ENCODE assay signal across 8 mouse cellular contexts in genomic region chr4:128971065-128971694, GRCm38 (mm10). TPM values are rescaled to one million over a fixed set of nuclear protein-coding genes. Genes with fewer than 3 reads are reported as not detected.
A peak's percentile ranks its signal among the peaks of the same experiment; 100 is the strongest.
DNase-seq lines count a peak whose midpoint lies in the region; ATAC-seq and TF ChIP-seq lines count a peak whose summit lies in the region.

No protein-coding gene starts in this region.

- H3K4me3 ChIP-seq in heart, embryonic 11.5 days (ENCODE audit: low read depth, low read length): no peak overlapping the region
- no peak overlapping the region for H3K4me3 ChIP-seq in left cerebral cortex, adult 2 months

- no peak overlapping the region for H3K4me2 ChIP-seq in heart, embryonic 11.5 days

- peak; percentile 95 for DNase-seq in heart, adult 11 months
- DNase-seq in adrenal gland, postnatal 25 days: peak; percentile 85
- DNase-seq in embryo, embryonic 9.5 days (ENCODE audit: extremely low spot score): peak; percentile 73
- DNase-seq in heart, postnatal 36 days: peak; percentile 72 to 87
- DNase-seq in left cerebral cortex, adult 2 months (ENCODE audit: extremely low spot score in 1 of 2, low spot score in 2 of 2): peak; percentile 57 to 67
- peak; percentile 82 for DNase-seq in mesoderm, embryonic 11.5 days (ENCODE audit: low read depth, low spot score)
- DNase-seq in spleen, postnatal 4 days (ENCODE audit: low spot score in 2 of 2): peak; percentile 74 to 93

- no peak overlapping the region for H3K27ac ChIP-seq in heart, embryonic 11.5 days (ENCODE audit: low read depth, low read length)
- no peak overlapping the region for H3K27ac ChIP-seq in left cerebral cortex, adult 2 months

- H3K9ac ChIP-seq in heart, embryonic 11.5 days (ENCODE audit: low read depth, low read length): no peak overlapping the region

- peak; percentile 90 for TF ChIP-seq CTCF in left cerebral cortex, adult 2 months (IDR thresholded peaks at IDR 0.05)

- ATAC-seq in heart, embryonic 11.5 days (replicated peaks; ENCODE audit: insufficient number of reproducible peaks, low FRiP score, low TSS enrichment): no peak

- intact Hi-C loops in heart, postnatal 36 days (cut with DNase I): loop anchor here (1.0 kb wide), 2 partner anchors 111 to 115 kb away; no protein-coding TSS in a partner anchor
- intact Hi-C loops in left cerebral cortex, adult 2 months (cut with DNase I): loop anchor here (1.0 kb wide), 2 partner anchors 111 to 115 kb away; no protein-coding TSS in a partner anchor

- WGBS in heart, embryonic 11.5 days (ENCODE audit: insufficient replicate concordance): 41% methylated on average over 14 of the region's 14 CpGs

- no peaks in the 10 kb centered on the region; the same call in 1 of the 2 replicates for H3K27me3 ChIP-seq in heart, embryonic 11.5 days (ENCODE audit: control insufficient read depth, insufficient read depth, low read length)

- H3K36me3 ChIP-seq in heart, embryonic 11.5 days (ENCODE audit: control insufficient read depth, insufficient read depth, low read length): no peaks in the 10 kb centered on the region

- no peaks in the 10 kb centered on the region for H3K9me3 ChIP-seq in heart, embryonic 11.5 days (replicated peaks; ENCODE audit: control insufficient read depth, low read length)

- H3K4me1 ChIP-seq in heart, embryonic 11.5 days (ENCODE audit: control insufficient read depth, insufficient read depth, low read length): peaks cover 2% of the 10 kb centered on the region; the same call in 1 of the 2 replicates

RNA-seq across cellular contexts. Expression of gene Azin2, which starts 8.9 kb away (rescaled TPM):
- polyA plus RNA-seq in heart, embryonic 11.5 days (2014; fragmentation: Nextera tagmentation; extraction: Ambion mirVana): 4.1 and 4.6 TPM in 2 replicates
- total RNA-seq in adrenal gland, postnatal 25 days (2021): 36.0 and 44.8 TPM in 2 replicates
- total RNA-seq in heart, postnatal 36 days (2021): 1 to 10 TPM; 2.4 to 3.0 TPM
- 10 to 100 TPM; 45.2 to 53.2 TPM for total RNA-seq in left cerebral cortex, adult 2 months (2021)

RNA-seq across cellular contexts. Expression of gene Ak2, which starts 20.6 kb away (rescaled TPM):
- polyA plus RNA-seq in heart, embryonic 11.5 days (2014; fragmentation: Nextera tagmentation; extraction: Ambion mirVana): 139 and 147 TPM in 2 replicates
- total RNA-seq in adrenal gland, postnatal 25 days (2021): 121 and 128 TPM in 2 replicates
- total RNA-seq in heart, postnatal 36 days (2021): 10 to 100 TPM; 67.6 to 71.0 TPM
- 10 to 100 TPM; 25.7 to 30.4 TPM for total RNA-seq in left cerebral cortex, adult 2 months (2021)
